Mouse (Mus musculus) myocyte (in vitro differentiated cells): ENCODE results near the gene Kifc3.

Experiments used
- E2F4 ChIP-seq: IDR thresholded peaks from one replicate; pipeline ENCODE4 v1.6.1; 2011; ENCODE audit warnings: mild to moderate bottlenecking, control low read depth, moderate library complexity; ENCODE audit not compliant: insufficient read depth
- MAX ChIP-seq: IDR thresholded peaks from one replicate; pipeline ENCODE4 v1.6.1; 2011; ENCODE audit warnings: low read depth, mild to moderate bottlenecking, control low read depth
- MYOD1 ChIP-seq, 3 experiments: IDR thresholded peaks; one replicate each; pipeline ENCODE4 v1.6.1; 2011; ENCODE audit warnings: control low read depth in 2 of 3, low read depth in 2 of 3, mild to moderate bottlenecking in 2 of 3, moderate library complexity in 1 of 3; ENCODE audit not compliant: insufficient read length in 2 of 3, control insufficient read depth in 1 of 3
- MYOG ChIP-seq, 3 experiments: IDR thresholded peaks; one replicate each; pipeline ENCODE4 v1.6.1; 2011; ENCODE audit warnings: control low read depth in 2 of 3, low read depth in 2 of 3, mild to moderate bottlenecking in 2 of 3; ENCODE audit not compliant: insufficient read length in 2 of 3, control insufficient read depth in 1 of 3, insufficient read depth in 1 of 3
- POLR2A ChIP-seq: IDR thresholded peaks from one replicate; pipeline ENCODE4 v1.6.1; 2011; ENCODE audit warnings: low read depth, mild to moderate bottlenecking, control low read depth, moderate library complexity; ENCODE audit not compliant: insufficient read length
- POLR2AphosphoS2 ChIP-seq: IDR thresholded peaks from one replicate; pipeline ENCODE4 v1.6.1; 2011; ENCODE audit warnings: low read depth, control low read depth; ENCODE audit not compliant: insufficient read length
- SRF ChIP-seq: IDR thresholded peaks from one replicate; pipeline ENCODE4 v1.6.1; 2011; ENCODE audit warnings: low read depth; ENCODE audit not compliant: control insufficient read depth, insufficient read length
- TCF12 ChIP-seq: IDR thresholded peaks from one replicate; pipeline ENCODE4 v1.6.1; 2011; ENCODE audit warnings: mild to moderate bottlenecking, control low read depth; ENCODE audit not compliant: poor library complexity, insufficient read depth, severe bottlenecking
- USF1 ChIP-seq: IDR thresholded peaks from one replicate; pipeline ENCODE4 v1.6.1; 2011; ENCODE audit warnings: low read depth, mild to moderate bottlenecking, control low read depth, moderate library complexity

DNA sequence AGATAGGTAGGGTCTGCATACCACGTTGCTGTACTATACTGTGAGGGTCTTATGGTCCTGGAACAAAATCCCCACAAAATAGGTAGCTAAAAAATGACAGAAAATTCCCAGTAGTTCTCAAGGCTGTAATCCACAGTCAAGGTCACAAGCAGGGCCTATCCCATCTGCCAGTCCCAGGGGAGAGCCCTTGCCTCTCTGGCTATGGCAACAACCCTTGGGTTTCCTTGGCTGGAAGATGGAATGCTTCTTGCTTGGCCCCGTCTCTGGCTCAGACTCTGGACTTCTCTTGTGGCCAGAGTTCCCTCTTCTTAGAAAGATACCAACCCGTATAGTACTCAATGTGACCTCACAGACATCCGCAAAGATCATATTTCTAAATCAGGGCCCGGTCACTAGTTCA lies 47.3 kb downstream of the Kifc3 start:
- TF ChIP-seq POLR2AphosphoS2 (no peak), TCF12 (no peak), POLR2A (no peak), USF1 (no peak), E2F4 (no peak), MYOG (IDR thresholded peaks at IDR 0.05; ENCODE audit: control insufficient read depth in 1 of 3, insufficient read depth in 1 of 3, insufficient read length in 2 of 3, low read depth in 2 of 3) (no peak), MAX (no peak), MYOD1 (IDR thresholded peaks at IDR 0.05; ENCODE audit: control insufficient read depth in 1 of 3, insufficient read length in 2 of 3, low read depth in 2 of 3) (no peak), SRF (no peak)
